Mouse (Mus musculus) kidney, adult 2 months (tissue): Measurements from ENCODE around the gene Crebbp. TPM values are rescaled to one million over a fixed set of nuclear protein-coding genes. Genes with fewer than 3 reads are reported as not detected.
A peak's percentile ranks its signal among the peaks of the same experiment; 100 is the strongest.

ENCODE experiments used
- DNase-seq: peaks from one replicate; pipeline ENCODE4 v3.0.0; 2021
- H3K27ac ChIP-seq: fragments of 200-500 bp; 2 replicates; pipeline ENCODE4 v1.5.1; 2012; ENCODE audit warnings: low read depth, low read length, control low read depth, inconsistent platforms; ENCODE audit not compliant: insufficient read depth
- H3K27me3 ChIP-seq: fragments of 200-500 bp; replicated peaks from 2 replicates; pipeline ENCODE4 v1.6.1; 2012; ENCODE audit warnings: mild to moderate bottlenecking, moderate library complexity, low read length, inconsistent platforms; ENCODE audit not compliant: control insufficient read depth, insufficient read depth
- H3K36me3 ChIP-seq: fragments of 200-500 bp; 2 replicates; pipeline ENCODE4 v1.6.1; 2012; ENCODE audit warnings: mild to moderate bottlenecking, moderate library complexity, low read length, inconsistent platforms; ENCODE audit not compliant: control insufficient read depth, insufficient read depth
- H3K4me1 ChIP-seq: fragments of 200-500 bp; 2 replicates; pipeline ENCODE4 v1.6.1; 2011; ENCODE audit warnings: low read length; ENCODE audit not compliant: control insufficient read depth, insufficient read depth
- H3K4me3 ChIP-seq: fragments of 200-500 bp; 2 replicates; pipeline ENCODE4 v1.5.1; 2011; ENCODE audit warnings: mild to moderate bottlenecking, low read depth, low read length, control low read depth; ENCODE audit not compliant: insufficient read depth
- CTCF ChIP-seq: fragments of 200-500 bp; conservative IDR thresholded peaks from 2 replicates; pipeline ENCODE4 v1.5.1; 2011; ENCODE audit warnings: low read depth, mild to moderate bottlenecking, control low read depth, low read length, moderate library complexity, mixed read lengths; ENCODE audit not compliant: insufficient read depth, insufficient read length
- POLR2A ChIP-seq: fragments of 200-500 bp; IDR thresholded peaks from one replicate; pipeline ENCODE4 v1.6.1; 2011; ENCODE audit warnings: low read depth, low read length, control low read depth
- WGBS: fragments of 180-500 bp; shearing (Covaris S2); methylation state at CpG from one replicate; pipeline ENCODE4 v1.1.7; 2018; 5-methylcytosine and 5-hydroxymethylcytosine counted together
- polyA plus RNA-seq: library from polyadenylated mRNA; depleted of rRNA; stranded (reverse); fragments of >200 nt; gene quantifications from 2 replicates; pipeline ENCODE4 v1.2.3, GENCODE M21; 2012; rRNA removed

Gene Crebbp
- polyA plus RNA-seq, 1 experiment = 27.1 TPM

- no peak for DNase-seq
- Histone ChIP-seq H3K36me3 (peaks cover 4% of the 10 kb centered on the region; the same call in 1 of the 2 replicates), H3K27me3 (no peaks in the 10 kb centered on the region), H3K27ac (peak overlapping the region; percentile 43), H3K4me1 (peaks cover 40% of the 10 kb centered on the region), H3K4me3 (no peak overlapping the region)
- no peak for TF ChIP-seq POLR2A
- TF ChIP-seq CTCF = no peak
- whole genome bisulfite sequencing = 73% methylated on average over 3 of the region's 3 CpGs
Measured at GRCm38 (mm10) chr16:4034476-4034875, 179.3 kb downstream of the Crebbp start.

GRCm38 (mm10) chr16:4033971-4034370, 179.8 kb downstream of the Crebbp start:
- no peak for DNase-seq
- peaks cover 4% of the 10 kb centered on the region; the same call in 1 of the 2 replicates for H3K36me3 ChIP-seq
- H3K27ac ChIP-seq = peak overlapping the region; percentile 43
- TF ChIP-seq POLR2A (no peak), CTCF (no peak)
- H3K4me3 ChIP-seq = no peak overlapping the region
- 49% methylated on average over 5 of the region's 5 CpGs for whole genome bisulfite sequencing
- no peaks in the 10 kb centered on the region for H3K27me3 ChIP-seq
- peaks cover 42% of the 10 kb centered on the region for H3K4me1 ChIP-seq

GRCm38 (mm10) chr16:4032341-4032748, 181.5 kb downstream of the Crebbp start:
- no peaks in the 10 kb centered on the region for H3K36me3 ChIP-seq
- no peaks in the 10 kb centered on the region for H3K27me3 ChIP-seq
- TF ChIP-seq CTCF (no peak), POLR2A (no peak)
- no peak for DNase-seq
- H3K4me1 ChIP-seq = peaks cover 50% of the 10 kb centered on the region
- WGBS = 75% methylated on average over 6 of the region's 6 CpGs
- H3K27ac ChIP-seq = peak overlapping the region; percentile 86
- no peak overlapping the region for H3K4me3 ChIP-seq

GRCm38 (mm10) chr16:4031441-4032274, 182.1 kb downstream of the Crebbp start:
- peak; percentile 77 for DNase-seq
- Histone ChIP-seq H3K27ac (peak overlapping the region; percentile 97), H3K4me1 (peaks cover 57% of the 10 kb centered on the region), H3K4me3 (no peak overlapping the region), H3K27me3 (no peaks in the 10 kb centered on the region), H3K36me3 (no peaks in the 10 kb centered on the region)
- WGBS = 18% methylated on average over 5 of the region's 6 CpGs
- no peak for TF ChIP-seq POLR2A

Other genes starting within 250 kb of the Crebbp start
- gene Nlrc3, start 237.4 kb downstream of the Crebbp start, polyA plus RNA-seq = 3.8 and 4.0 TPM in 2 replicates
- gene Slx4, start 210.2 kb downstream of the Crebbp start, polyA plus RNA-seq = 36.0 and 41.0 TPM in 2 replicates
- gene Dnase1, start 177.1 kb downstream of the Crebbp start, polyA plus RNA-seq = 2,240 and 2,440 TPM in 2 replicates
- 225 and 226 TPM in 2 replicates for gene Trap1, start 136.2 kb downstream of the Crebbp start, polyA plus RNA-seq
- gene Adcy9, start 206.5 kb upstream of the Crebbp start, polyA plus RNA-seq = 10.4 and 12.4 TPM in 2 replicates